Mouse (Mus musculus): ENCODE data around the gene Tcl1b4. TPM values are rescaled to one million over a fixed set of nuclear protein-coding genes. Genes with fewer than 3 reads are reported as not detected.

Tcl1b4 gene
- total RNA-seq, 2 experiments from 2014 or later, result not detected

DNA sequence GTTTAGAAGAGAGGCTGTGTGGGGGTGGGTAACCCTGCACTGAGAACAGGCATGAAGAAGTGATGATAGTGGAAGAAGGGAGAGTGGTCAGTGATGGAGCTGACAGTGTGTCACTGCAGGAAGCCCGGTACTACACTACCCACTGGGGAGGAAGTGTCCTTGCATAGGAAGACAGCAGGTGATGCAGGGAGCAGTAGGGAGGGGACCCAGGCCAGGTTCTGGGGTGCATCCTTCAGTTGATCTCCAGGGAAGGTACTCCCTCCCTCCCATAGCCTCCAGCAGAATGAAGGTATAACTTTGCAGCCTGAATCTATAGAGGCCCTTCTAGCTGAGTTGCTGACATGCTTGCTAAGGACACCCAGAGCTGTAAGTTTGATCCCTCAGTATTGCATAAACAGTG, 5.3 kb downstream of the Tcl1b4 start:
- DNase-seq (ENCODE audit: extremely low spot score in 1 of 2, low spot score in 2 of 2), result no peak
- Histone ChIP-seq H3K4me3 (no peak overlapping the region), H3K27ac (no peak overlapping the region)
- no peak for TF ChIP-seq CTCF (IDR thresholded peaks at IDR 0.05)
- intact Hi-C loops (cut with DNase I), result no loop called here

- H3K27ac ChIP-seq, result no peak overlapping the region
- H3K4me3 ChIP-seq, result no peak overlapping the region
- no peak for DNase-seq (ENCODE audit: extremely low spot score in 1 of 2, low spot score in 2 of 2)
- intact Hi-C loops (cut with DNase I), result no loop called here
- TF ChIP-seq CTCF (IDR thresholded peaks at IDR 0.05), result no peak
Observed at GRCm38 (mm10) chr12:105208441-105208840, 6.7 kb downstream of the Tcl1b4 start.

- H3K4me3 ChIP-seq, result no peak overlapping the region
- intact Hi-C loops (cut with DNase I), result no loop called here
Observed at GRCm38 (mm10) chr12:105209231-105209630, 7.5 kb downstream of the Tcl1b4 start.

DNA sequence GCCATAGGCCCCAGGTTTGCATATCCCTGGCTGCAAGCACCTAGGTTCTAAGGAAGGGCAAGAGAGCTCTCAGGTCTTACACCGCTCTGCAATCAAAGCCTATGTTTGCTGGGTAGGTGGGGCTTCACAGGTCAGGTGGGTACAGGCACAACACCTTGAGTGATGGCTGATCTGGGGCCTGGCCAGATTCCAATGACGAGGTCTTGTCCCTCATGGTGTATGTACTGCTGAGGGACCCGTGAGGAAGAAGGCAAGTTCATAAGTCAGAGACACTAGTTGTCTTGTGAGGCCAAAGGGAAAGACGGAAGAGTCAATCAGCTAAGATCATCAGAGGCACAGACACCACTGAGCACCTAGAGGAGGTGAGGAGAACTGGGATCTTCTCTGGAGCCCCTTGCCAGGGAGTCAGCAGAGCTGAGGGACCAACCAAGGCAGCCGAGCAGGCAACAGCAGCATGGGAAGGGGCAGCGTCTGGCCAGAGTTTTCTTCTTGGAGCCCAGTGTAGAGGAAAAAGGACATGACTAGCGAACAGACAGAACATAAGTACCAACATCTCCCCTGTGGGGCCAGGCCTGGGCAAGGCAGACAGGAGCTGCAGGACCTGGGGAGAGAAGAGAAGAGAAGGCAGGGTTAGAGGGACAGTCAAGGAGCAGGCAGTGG, 15.5 kb downstream of the Tcl1b4 start:
- DNase-seq (ENCODE audit: extremely low spot score in 1 of 2, low spot score in 2 of 2), result no peak
- no peak for TF ChIP-seq CTCF (IDR thresholded peaks at IDR 0.05)
- no peak overlapping the region for H3K4me3 ChIP-seq
- H3K27ac ChIP-seq, result no peak overlapping the region
- intact Hi-C loops (cut with DNase I), result no loop called here

More at GRCm38 (mm10) chr12:105209231-105209630, 7.5 kb downstream of the Tcl1b4 start:
- TF ChIP-seq CTCF (IDR thresholded peaks at IDR 0.05), result no peak
- no peak for DNase-seq (ENCODE audit: extremely low spot score in 1 of 2, low spot score in 2 of 2)
- H3K27ac ChIP-seq, result no peak overlapping the region

DNA sequence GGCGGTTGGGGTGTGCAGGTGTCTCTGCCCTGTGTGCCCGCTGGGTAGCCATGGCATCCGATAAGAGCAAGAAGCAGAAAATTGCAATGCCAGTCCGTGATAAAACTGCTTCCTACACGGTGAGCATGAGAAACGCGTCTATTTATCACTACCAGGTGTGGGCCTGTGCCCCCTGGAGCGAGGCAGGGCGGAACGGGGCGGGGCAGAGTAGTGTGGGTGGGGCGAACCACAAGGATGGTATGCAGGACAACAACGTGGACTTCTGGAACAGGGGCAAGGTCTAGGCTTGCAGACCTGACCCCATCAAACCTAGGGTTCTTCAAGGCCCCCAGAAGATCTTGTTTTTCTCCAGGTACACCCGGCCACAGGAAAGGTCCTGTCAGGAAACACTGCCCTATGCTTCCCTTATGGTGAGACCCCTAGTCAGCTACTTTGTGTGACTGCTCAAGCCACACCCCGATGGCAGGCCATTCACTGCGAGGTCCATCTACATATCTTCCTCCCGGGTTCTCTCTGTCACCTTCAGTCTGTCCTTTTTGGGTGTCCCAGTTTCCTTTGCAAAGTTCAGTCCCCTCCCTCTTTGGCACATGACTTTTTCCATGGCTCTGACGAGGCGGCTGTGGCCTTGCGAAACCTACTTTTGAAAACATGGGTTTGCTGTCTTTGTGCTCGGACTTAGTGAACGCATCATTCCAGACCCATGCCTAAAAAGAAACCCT, 21.0 kb downstream of the Tcl1b4 start, which contains the start of gene Tcl1:
Gene Tcl1 (minus strand): TSS at position 193 of the 719 bp plus-strand sequence.
- Histone ChIP-seq H3K4me3 (no peak within 1 kb of the TSS), H3K27ac (no peak within 1 kb of the TSS)
- no peak for TF ChIP-seq CTCF (IDR thresholded peaks at IDR 0.05)
- no peak for DNase-seq (ENCODE audit: extremely low spot score in 1 of 2, low spot score in 2 of 2)
- intact Hi-C loops (cut with DNase I), result no loop called here

DNA sequence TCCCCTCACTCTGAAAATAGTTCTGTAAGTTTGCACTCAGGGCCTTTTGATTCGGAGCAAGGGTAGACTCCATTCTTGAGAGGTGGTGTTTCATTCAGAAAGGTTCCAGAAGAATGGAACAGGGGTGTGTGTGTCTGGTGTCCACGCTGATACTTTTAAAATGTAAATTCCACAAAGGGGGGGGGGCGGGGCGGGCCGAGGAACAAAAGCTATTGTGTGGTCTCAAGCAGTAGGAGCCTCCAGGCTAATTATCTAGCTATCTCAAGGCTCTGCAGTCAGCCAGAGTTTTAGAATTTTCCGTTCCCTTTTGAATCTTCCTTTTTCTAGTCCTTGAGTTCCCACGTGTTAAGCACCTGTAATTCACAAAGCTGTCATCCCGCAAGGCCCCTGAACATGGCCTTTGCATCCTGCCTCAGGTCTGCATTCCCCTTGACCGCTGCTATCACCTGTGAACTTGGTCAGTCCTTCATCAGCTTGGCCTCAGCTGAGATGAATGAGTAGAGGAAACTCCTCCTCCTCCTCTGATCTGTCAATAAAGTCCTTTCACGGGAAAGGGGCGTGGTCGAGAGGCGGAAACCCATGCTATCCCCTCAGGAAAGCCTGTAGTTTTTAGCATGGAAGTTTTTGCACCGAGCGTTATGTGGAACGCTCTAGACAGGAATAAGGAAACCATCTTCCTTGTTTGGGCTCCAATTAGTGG, 23.0 kb downstream of the Tcl1b4 start:
- no peak for DNase-seq (ENCODE audit: extremely low spot score in 1 of 2, low spot score in 2 of 2)
- H3K27ac ChIP-seq, result no peak overlapping the region
- H3K4me3 ChIP-seq, result no peak overlapping the region
- TF ChIP-seq CTCF (IDR thresholded peaks at IDR 0.05), result no peak
- intact Hi-C loops (cut with DNase I), result no loop called here

GRCm38 (mm10) chr12:105234362-105234761, 32.6 kb downstream of the Tcl1b4 start:
- DNase-seq (ENCODE audit: extremely low spot score in 1 of 2, low spot score in 2 of 2), result no peak
- Histone ChIP-seq H3K27ac (no peak overlapping the region), H3K4me3 (no peak overlapping the region)
- no peak for TF ChIP-seq CTCF (IDR thresholded peaks at IDR 0.05)
- intact Hi-C loops (cut with DNase I), result no loop called here

DNA sequence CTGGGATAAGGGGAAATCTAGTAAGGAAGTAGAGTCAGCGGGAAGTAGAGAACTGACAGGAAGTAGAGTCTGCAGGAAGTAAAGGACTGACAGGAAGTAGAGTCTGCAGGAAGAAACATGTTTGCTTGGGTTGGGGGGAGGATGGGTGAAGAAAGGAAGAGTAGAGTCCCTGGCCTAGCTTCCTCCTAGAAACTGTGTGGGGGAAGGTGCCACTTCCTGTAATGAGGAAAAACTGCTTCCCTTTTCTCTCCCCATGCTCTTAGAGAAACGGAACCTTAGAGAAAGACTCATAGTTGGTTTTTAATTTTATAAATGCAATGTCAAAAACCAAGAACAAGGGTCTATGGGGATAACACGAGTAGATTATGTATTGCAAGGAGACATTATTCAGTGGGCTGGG, 33.3 kb downstream of the Tcl1b4 start:
- no peak for TF ChIP-seq CTCF (IDR thresholded peaks at IDR 0.05)
- no peak for DNase-seq (ENCODE audit: extremely low spot score in 1 of 2, low spot score in 2 of 2)
- H3K4me3 ChIP-seq, result no peak overlapping the region
- intact Hi-C loops (cut with DNase I), result no loop called here
- H3K27ac ChIP-seq, result no peak overlapping the region

DNA sequence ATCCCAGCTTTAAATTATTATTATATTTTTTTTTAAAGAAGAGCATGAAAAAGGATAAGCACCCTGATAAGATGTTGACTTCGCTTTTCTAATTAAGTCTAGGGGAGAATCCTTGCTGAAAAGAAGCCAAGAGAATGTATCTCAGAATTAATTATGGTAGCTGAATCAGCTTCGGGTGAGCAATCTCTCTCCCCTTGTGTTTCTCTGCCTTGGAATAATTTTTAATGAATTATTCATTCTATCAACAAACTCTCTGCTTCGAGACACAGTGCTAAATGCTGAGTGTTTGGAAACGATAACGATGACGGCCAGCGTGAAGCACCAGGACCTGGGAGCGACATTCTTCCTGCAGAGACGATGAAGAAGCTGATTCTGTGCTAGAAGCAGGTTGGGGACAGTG, 37.3 kb downstream of the Tcl1b4 start:
- intact Hi-C loops (cut with DNase I), result no loop called here
- TF ChIP-seq CTCF (IDR thresholded peaks at IDR 0.05), result no peak
- no peak for DNase-seq (ENCODE audit: extremely low spot score in 1 of 2, low spot score in 2 of 2)
- no peak overlapping the region for H3K4me3 ChIP-seq
- no peak overlapping the region for H3K27ac ChIP-seq

- no peak for DNase-seq (ENCODE audit: extremely low spot score in 1 of 2, low spot score in 2 of 2)
- intact Hi-C loops (cut with DNase I), result no loop called here
- Histone ChIP-seq H3K4me3 (no peak overlapping the region), H3K27ac (no peak overlapping the region)
- no peak for TF ChIP-seq CTCF (IDR thresholded peaks at IDR 0.05)
Observed at GRCm38 (mm10) chr12:105248763-105249233, 47.0 kb downstream of the Tcl1b4 start.

DNA sequence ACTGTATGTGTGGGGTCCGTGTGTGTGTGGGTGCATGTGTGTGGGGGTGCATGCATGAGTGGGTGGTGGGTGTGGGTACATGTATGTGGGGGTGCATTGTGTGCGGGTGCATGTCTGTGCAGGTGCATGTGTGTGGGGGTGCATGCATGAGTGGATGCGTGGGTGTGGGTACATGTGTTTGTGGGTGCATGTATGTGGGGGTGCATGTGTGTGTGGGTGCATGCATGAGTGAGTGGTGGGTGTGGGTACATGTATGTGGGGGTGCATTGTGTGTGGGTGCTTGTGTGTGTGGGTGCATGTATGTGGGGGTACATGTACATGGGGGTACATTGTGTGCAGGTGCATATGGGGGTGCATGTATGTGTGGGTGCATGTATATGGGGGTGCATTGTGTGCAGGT, 52.0 kb downstream of the Tcl1b4 start:
- DNase-seq (ENCODE audit: extremely low spot score in 1 of 2, low spot score in 2 of 2), result no peak
- intact Hi-C loops (cut with DNase I), result no loop called here
- no peak for TF ChIP-seq CTCF (IDR thresholded peaks at IDR 0.05)
- H3K27ac ChIP-seq, result no peak overlapping the region
- H3K4me3 ChIP-seq, result no peak overlapping the region

Other genes with a start within 250 kb of the Tcl1b4 start
- gene Syne3, start 192.1 kb upstream of the Tcl1b4 start, total RNA-seq (2021), result 1 to 10 TPM; 1.7 to 1.9 TPM
- 10 to 100 TPM; 46.0 to 50.2 TPM for gene Glrx5, start 169.3 kb upstream of the Tcl1b4 start, total RNA-seq (2021)
- gene Tcl1b2, start 55.9 kb upstream of the Tcl1b4 start, total RNA-seq (2021), result not detected
- gene Tcl1b1, start 42.3 kb upstream of the Tcl1b4 start, total RNA-seq (2021), result not detected
- not detected for gene Tcl1b5, start 25.6 kb upstream of the Tcl1b4 start, total RNA-seq (2021)
- gene Tcl1b3, start 10.9 kb upstream of the Tcl1b4 start, total RNA-seq (2021), result not detected
- gene Tcl1, start 20.8 kb downstream of the Tcl1b4 start, total RNA-seq (2021), result not detected
- gene Tunar, start 131.9 kb downstream of the Tcl1b4 start, total RNA-seq (2021), result 10 to 100 TPM in 1 of 2 experiments, 1 to 10 TPM in 1; 7.6 to 11.2 TPM

Measured in left cerebral cortex, adult 2 months (tissue).